Mouse (Mus musculus): Measurements from ENCODE around the gene Lrrc1.

- TF ChIP-seq MAX (IDR thresholded peaks at IDR 0.05) (no peak), CTCF (IDR thresholded peaks at IDR 0.05; ENCODE audit: control insufficient read depth, insufficient read depth, insufficient read length) (no peak), USF1 (IDR thresholded peaks at IDR 0.05; ENCODE audit: low read depth) (no peak), MYOD1 (IDR thresholded peaks at IDR 0.05; ENCODE audit: control insufficient read depth, insufficient read length, low read depth) (no peak)
These were observed 61.1 kb downstream of the Lrrc1 start for GRCm38 (mm10) chr9:77483559-77483958.
